Mouse (Mus musculus) CH12.LX (cell line): ENCODE measurements around the gene Csrnp1. TPM values are rescaled to one million over a fixed set of nuclear protein-coding genes. Genes with fewer than 3 reads are reported as not detected.

Source experiments
- DNase-seq: peaks from one replicate; pipeline ENCODE4 v3.0.0-alpha.2; 2013; ENCODE audit errors: extremely low read depth
- H3K27ac ChIP-seq: 2 replicates; pipeline ENCODE4 v1.5.1; 2012; ENCODE audit warnings: low read depth, mild to moderate bottlenecking, control low read depth, moderate library complexity; ENCODE audit not compliant: insufficient read depth
- H3K27me3 ChIP-seq: replicated peaks from 2 replicates; pipeline ENCODE3; 2012; ENCODE audit warnings: inconsistent platforms
- H3K36me3 ChIP-seq, 2 experiments: replicated peaks in 1 of 2; 2 replicates each; pipeline versions ENCODE3 to v1.6.1; 2012; ENCODE audit warnings: inconsistent platforms in 1 of 2, low read length in 1 of 2, mild to moderate bottlenecking in 1 of 2, mixed read lengths in 1 of 2, moderate library complexity in 1 of 2; ENCODE audit not compliant: control insufficient read depth in 1 of 2, insufficient read depth in 1 of 2
- H3K4me1 ChIP-seq, 2 experiments: 2 replicates each; pipeline ENCODE4 v1.6.1; 2012; ENCODE audit warnings: inconsistent platforms in 1 of 2, moderate library complexity in 1 of 2; ENCODE audit not compliant: insufficient read depth in 2 of 2, control insufficient read depth in 1 of 2
- H3K4me2 ChIP-seq: 2 replicates; pipeline ENCODE4 v1.6.1; 2012; ENCODE audit warnings: low read depth, mild to moderate bottlenecking, control low read depth; ENCODE audit not compliant: poor library complexity, insufficient read depth, severe bottlenecking
- H3K4me3 ChIP-seq, 3 experiments: fragments of 150-350 bp in 1 of 3; sonication (generic) in 1 of 3; replicated peaks in 1 of 3; 2 replicates each; pipeline versions ENCODE3 to v1.5.1; 2011 to 2012; ENCODE audit warnings: low read depth in 2 of 3, low read length in 2 of 3, mild to moderate bottlenecking in 2 of 3, moderate library complexity in 2 of 3, control low read depth in 1 of 3, improper control_type of control experiment in 1 of 3, inconsistent platforms in 1 of 3, mixed read lengths in 1 of 3; ENCODE audit not compliant: poor library complexity in 1 of 3
- H3K79me2 ChIP-seq: replicated peaks from 2 replicates; pipeline ENCODE4 v1.6.1; 2012; ENCODE audit warnings: mild to moderate bottlenecking, moderate library complexity; ENCODE audit not compliant: control insufficient read depth, poor library complexity, insufficient read depth, severe bottlenecking; ENCODE audit errors: extremely low read depth
- H3K9ac ChIP-seq: 2 replicates; pipeline ENCODE4 v1.6.1; 2012; ENCODE audit warnings: low read depth, mild to moderate bottlenecking, control low read depth, moderate library complexity; ENCODE audit not compliant: insufficient read depth
- H3K9me3 ChIP-seq: replicated peaks from 2 replicates; pipeline ENCODE3; 2012; ENCODE audit warnings: low read length, inconsistent platforms, mixed read lengths
- CHD2 ChIP-seq: IDR thresholded peaks from 2 replicates; pipeline ENCODE4 v1.6.1; 2011; ENCODE audit warnings: low read length, improper control_type of control experiment
- CTCF ChIP-seq, 2 experiments: IDR thresholded peaks in 1 of 2; conservative IDR thresholded peaks in 1 of 2; 2 replicates each; pipeline ENCODE4 v1.5.1; 2011 to 2012; ENCODE audit warnings: low read depth in 2 of 2, low read length in 2 of 2, improper control_type of control experiment in 1 of 2, inconsistent platforms in 1 of 2, mild to moderate bottlenecking in 1 of 2, moderate library complexity in 1 of 2
- E2F4 ChIP-seq: IDR thresholded peaks from 2 replicates; pipeline ENCODE4 v1.6.1; 2011; ENCODE audit warnings: low read depth, low read length, improper control_type of control experiment; ENCODE audit not compliant: insufficient replicate concordance
- JUND ChIP-seq: conservative IDR thresholded peaks from 2 replicates; pipeline ENCODE4 v1.6.1; 2011; ENCODE audit warnings: low read depth, low read length, improper control_type of control experiment
- MAX ChIP-seq: IDR thresholded peaks from 2 replicates; pipeline ENCODE4 v1.6.1; 2011; ENCODE audit warnings: low read length, improper control_type of control experiment
- MXI1 ChIP-seq: IDR thresholded peaks from 2 replicates; pipeline ENCODE4 v1.6.1; 2011; ENCODE audit warnings: mild to moderate bottlenecking, low read depth, low read length, improper control_type of control experiment
- NRF1 ChIP-seq: IDR thresholded peaks from 2 replicates; pipeline ENCODE4 v1.6.1; 2014; ENCODE audit warnings: low read depth, mild to moderate bottlenecking, inconsistent platforms, low read length, improper control_type of control experiment, moderate library complexity
- PAX5 ChIP-seq: IDR thresholded peaks from 2 replicates; pipeline ENCODE4 v1.6.1; 2012; ENCODE audit warnings: low read length, inconsistent platforms, mixed read lengths
- POLR2A ChIP-seq: IDR thresholded peaks from 2 replicates; pipeline ENCODE4 v1.6.1; 2011; ENCODE audit warnings: low read depth, mild to moderate bottlenecking, improper control_type of control experiment, low read length
- RCOR1 ChIP-seq: conservative IDR thresholded peaks from 2 replicates; pipeline ENCODE4 v1.6.1; 2012; ENCODE audit warnings: low read depth, mild to moderate bottlenecking, inconsistent platforms, low read length, improper control_type of control experiment
- SIN3A ChIP-seq: IDR thresholded peaks from 2 replicates; pipeline ENCODE4 v1.6.1; 2012; ENCODE audit warnings: low read length, improper control_type of control experiment, inconsistent platforms
- TCF12 ChIP-seq: IDR thresholded peaks from 2 replicates; pipeline ENCODE4 v1.6.1; 2014; ENCODE audit warnings: low read depth, mild to moderate bottlenecking, inconsistent platforms, low read length, improper control_type of control experiment
- UBTF ChIP-seq: IDR thresholded peaks from 2 replicates; pipeline ENCODE4 v1.6.1; 2012; ENCODE audit warnings: low read depth, mild to moderate bottlenecking, inconsistent platforms, low read length, improper control_type of control experiment, moderate library complexity
- ZC3H11A ChIP-seq: IDR thresholded peaks from 2 replicates; pipeline ENCODE4 v1.6.1; 2012; ENCODE audit warnings: low read depth, mild to moderate bottlenecking, inconsistent platforms, low read length, improper control_type of control experiment
- ZMIZ1 ChIP-seq: IDR thresholded peaks from 2 replicates; pipeline ENCODE4 v1.6.1; 2012; ENCODE audit warnings: low read depth, mild to moderate bottlenecking, inconsistent platforms, low read length, improper control_type of control experiment
- ZNF384 ChIP-seq: IDR thresholded peaks from 2 replicates; pipeline ENCODE4 v1.6.1; 2012; ENCODE audit warnings: low read depth, low read length, improper control_type of control experiment, inconsistent platforms
- dilution Hi-C: fragments of 300-500 bp; cut with MboI; formaldehyde crosslinking; loops from 2 replicates; pipeline ENCODE4 v1.14.3; 2020; ENCODE audit warnings: low sequenced_read_pairs; ENCODE audit not compliant: extremely low pct_unique_long_range_greater_than_20kb, extremely low pct_ligation_motif_present
- in situ Hi-C: fragments of 300-500 bp; cut with MboI; formaldehyde crosslinking; loops from 3 replicates; pipeline ENCODE4 v1.14.3; 2019; ENCODE audit warnings: low sequenced_read_pairs, low pct_ligation_motif_present, low pct_unique_long_range_greater_than_20kb, mixed read lengths
- polyA plus RNA-seq: library from polyadenylated mRNA; unstranded; fragments of >175 nt; gene quantifications from 2 replicates; pipeline ENCODE4 v1.2.1, GENCODE M21; 2012; ENCODE audit warnings: low read depth; ENCODE audit not compliant: insufficient read length
- total RNA-seq, 2 experiments: library from RNA; depleted of rRNA; stranded (reverse); fragments of 300-350 nt in 1 of 2; fragments of >200 nt in 1 of 2; gene quantifications; 2 replicates each; pipeline ENCODE4 v1.2.3; 2012 to 2014

Csrnp1 gene
- total and polyA plus RNA-seq, 3 experiments = 7.8 to 15.5 (median 8.6) TPM

DNA sequence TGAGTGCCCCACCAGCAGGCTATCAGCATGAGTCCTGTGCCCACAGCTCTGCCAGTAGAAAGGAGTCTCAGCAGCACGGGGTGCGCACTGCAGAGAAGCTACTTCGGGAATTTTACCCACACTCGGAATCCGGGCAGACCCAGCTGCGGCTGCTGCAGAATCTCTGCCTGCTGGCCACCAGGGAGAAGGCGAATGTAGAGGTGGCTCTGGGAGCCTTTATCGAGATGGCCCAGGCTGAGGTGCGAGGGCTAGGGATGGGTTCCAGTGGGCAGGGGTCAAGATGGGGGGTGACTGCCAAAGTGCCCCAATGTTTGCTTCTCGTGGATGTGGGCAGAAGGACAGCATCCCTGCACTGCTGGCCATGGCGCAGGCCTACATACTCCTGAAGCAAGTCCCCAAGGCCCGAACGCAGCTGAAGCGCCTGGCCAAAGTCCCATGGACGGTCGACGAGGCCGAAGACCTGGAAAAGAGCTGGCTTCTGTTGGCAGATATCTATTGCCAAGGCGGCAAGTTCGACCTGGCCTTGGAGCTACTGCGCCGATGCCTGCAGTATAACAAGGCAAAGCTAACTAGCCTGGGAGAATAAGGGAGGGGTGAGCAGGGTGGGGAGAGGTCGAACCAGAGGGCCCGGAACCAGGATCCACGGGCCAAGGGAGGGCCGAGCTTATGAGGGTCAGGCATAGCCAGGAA, 18.1 kb downstream of the Csrnp1 start:
- in situ Hi-C loops (loop anchor here (5.0 kb wide), 1 partner anchor 51 kb away; no protein-coding TSS in a partner anchor), dilution Hi-C loops (no loop called here)

DNA sequence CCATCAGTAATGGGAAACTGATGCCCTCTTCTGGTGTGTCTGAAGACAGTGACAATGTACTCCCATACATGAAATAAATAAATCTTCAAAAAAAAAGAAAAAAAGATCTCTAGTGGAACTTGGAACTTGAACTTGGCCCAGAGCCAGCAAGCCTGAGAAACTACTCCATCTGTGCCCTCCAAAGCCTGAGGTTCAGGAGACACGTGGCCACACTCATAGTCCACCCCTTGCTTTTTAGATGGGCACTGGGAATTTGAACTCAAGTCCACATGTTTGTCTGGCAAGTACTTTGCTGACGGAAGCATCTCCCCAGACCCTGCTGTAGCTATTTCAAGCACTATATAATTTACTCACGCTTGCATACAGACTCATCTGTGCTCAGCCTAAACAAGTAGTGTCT, 19.3 kb downstream of the Csrnp1 start:
- peaks cover 5% of the 10 kb centered on the region for H3K27me3 ChIP-seq
- H3K9me3 ChIP-seq = no peaks in the 10 kb centered on the region
- no peak for DNase-seq
- no peaks in the 10 kb centered on the region for H3K79me2 ChIP-seq
- dilution Hi-C loops (no loop called here), in situ Hi-C loops (loop anchor here (5.0 kb wide), 1 partner anchor 52 kb away; no protein-coding TSS in a partner anchor)
- H3K27ac ChIP-seq = no peak overlapping the region
- H3K4me3 ChIP-seq = no peak overlapping the region
- peaks cover 8 to 18% of the 10 kb centered on the region in 2 experiments for H3K4me1 ChIP-seq
- H3K36me3 ChIP-seq = peaks cover 0 to 3% of the 10 kb centered on the region in 2 experiments
- H3K4me2 ChIP-seq = no peak overlapping the region
- H3K9ac ChIP-seq = no peak overlapping the region
- TF ChIP-seq ZNF384 (no peak), RCOR1 (no peak), POLR2A (no peak), ZC3H11A (no peak), MXI1 (no peak), SIN3A (no peak), ZMIZ1 (no peak), JUND (no peak), UBTF (no peak), NRF1 (no peak), MAX (no peak), CTCF (conservative IDR thresholded peaks at IDR 0.05 in 1 of 2, IDR thresholded peaks at IDR 0.05 in 1 of 2; ENCODE audit: low read depth in 2 of 2, low read length in 2 of 2) (no peak)

More for the DNA sequence above, 18.1 kb downstream of the Csrnp1 start:
- Histone ChIP-seq H3K4me2 (no peak overlapping the region), H3K27me3 (peaks cover 2% of the 10 kb centered on the region), H3K4me1 (peaks cover 16 to 30% of the 10 kb centered on the region in 2 experiments), H3K36me3 (peaks cover 5 to 14% of the 10 kb centered on the region in 2 experiments), H3K4me3 (no peak overlapping the region), H3K27ac (no peak overlapping the region), H3K79me2 (no peaks in the 10 kb centered on the region), H3K9ac (no peak overlapping the region), H3K9me3 (no peaks in the 10 kb centered on the region)
- no peak for DNase-seq
- TF ChIP-seq PAX5 (no peak), TCF12 (no peak), E2F4 (no peak), CHD2 (no peak), RCOR1 (no peak)
